Mouse (Mus musculus): Measurements from ENCODE around the gene Cpa4.

The Cpa4 gene

DNA sequence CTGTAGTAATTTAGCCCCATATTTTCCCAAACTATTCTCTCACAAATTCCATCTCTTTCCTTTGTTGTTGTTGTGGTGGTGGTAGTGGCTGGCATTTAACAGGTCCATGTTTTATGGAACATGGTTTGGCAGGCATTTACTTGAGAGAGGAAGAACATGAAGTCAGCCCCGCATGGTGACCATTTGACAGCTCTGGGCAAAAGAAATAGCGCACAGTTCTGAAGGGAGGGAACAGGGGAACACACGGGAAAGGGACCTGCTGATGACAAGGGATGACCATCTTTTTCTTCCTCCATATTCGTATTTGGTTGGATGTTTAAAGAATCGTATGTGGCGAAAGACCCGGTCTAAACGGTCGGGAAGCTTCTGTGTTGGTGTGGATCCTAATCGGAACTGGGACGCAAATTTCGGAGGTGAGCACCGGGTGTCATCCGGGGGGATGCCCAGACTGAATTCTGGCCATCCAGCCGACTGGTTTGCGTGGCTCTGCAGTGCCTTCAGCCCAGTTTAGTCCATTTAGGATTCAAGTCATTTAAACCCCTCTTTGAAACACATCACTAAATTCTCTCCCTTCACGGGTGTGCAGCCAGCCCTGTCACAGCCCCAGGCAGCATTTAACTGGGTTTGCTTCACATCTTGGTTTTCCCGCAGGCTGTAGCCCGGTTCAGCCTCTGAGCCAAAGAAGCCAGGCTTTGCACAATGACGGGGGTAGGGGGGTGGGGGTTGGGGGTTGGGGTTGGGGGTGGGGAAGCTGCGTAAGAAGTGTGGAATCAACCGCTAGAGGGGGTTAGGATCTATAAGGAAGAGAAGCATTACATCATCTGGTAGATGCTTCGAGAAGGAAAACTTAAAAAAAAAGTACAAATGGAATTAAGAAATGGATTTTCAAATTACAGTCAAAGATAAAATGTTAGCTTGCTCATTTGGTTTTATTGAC is 16.3 kb upstream of the Cpa4 start:
- DNase-seq (ENCODE audit: low read depth, low spot score): no peak

DNA sequence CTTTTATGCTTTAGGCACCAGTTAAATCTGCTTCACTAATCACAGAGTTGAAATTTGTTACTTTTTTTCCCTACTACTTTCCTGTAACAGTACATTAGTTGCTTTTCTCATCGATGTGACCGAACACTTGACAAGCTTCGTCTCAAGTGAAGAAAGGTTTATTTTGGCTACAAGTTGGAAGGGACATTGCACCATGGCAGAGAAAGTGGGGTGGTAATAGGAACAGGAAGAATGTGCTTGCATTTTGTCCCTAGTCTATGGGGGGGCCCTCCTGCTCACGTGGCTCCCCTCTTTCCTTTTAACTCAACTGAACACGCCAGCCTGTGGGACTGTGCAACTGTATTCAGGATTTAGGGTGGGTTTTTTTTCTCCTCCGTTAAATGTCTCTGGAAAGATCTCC is 15.5 kb upstream of the Cpa4 start:
- DNase-seq (ENCODE audit: low read depth, low spot score): no peak

DNA sequence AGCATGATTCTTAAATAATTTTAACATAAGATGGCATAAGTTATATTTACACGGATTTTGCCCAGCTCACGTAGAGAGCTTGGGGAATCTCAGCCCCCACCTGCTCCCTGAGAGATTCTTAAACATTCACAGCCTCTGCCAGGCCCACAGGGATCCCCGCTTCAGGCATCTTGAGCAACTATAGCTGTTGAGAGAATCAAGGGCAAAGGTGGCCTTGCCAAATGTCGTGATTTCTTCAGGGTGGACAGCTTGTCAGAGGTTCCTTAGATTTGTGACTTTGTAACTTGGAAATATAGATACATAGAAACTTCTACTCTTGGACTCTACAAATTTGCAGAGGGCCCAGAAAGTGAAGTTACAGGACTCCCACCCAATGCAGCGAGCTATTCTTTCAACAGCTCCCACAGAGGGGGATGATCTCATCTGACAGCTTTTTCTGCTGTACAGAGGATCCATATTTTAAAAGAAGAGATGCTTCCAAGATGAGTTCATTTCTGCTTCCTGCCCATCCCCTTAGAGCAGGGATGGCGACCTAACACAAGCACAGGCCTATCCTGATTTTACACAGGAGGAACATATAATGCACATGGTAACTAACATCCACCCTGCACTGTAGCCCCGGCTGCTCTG is 14.7 kb upstream of the Cpa4 start:
- no peak for DNase-seq (ENCODE audit: low read depth, low spot score)

GRCm38 (mm10) chr6:30554092-30554491 is 14.1 kb upstream of the Cpa4 start:
- no peak for DNase-seq (ENCODE audit: low read depth, low spot score)

- DNase-seq (ENCODE audit: low read depth, low spot score): no peak
Measured at GRCm38 (mm10) chr6:30554621-30555170, 13.5 kb upstream of the Cpa4 start.

- no peak for DNase-seq (ENCODE audit: low read depth, low spot score)
Measured at GRCm38 (mm10) chr6:30556080-30556479, 12.1 kb upstream of the Cpa4 start.

GRCm38 (mm10) chr6:30559726-30560125 is 8.4 kb upstream of the Cpa4 start:
- DNase-seq (ENCODE audit: low read depth, low spot score): no peak

DNA sequence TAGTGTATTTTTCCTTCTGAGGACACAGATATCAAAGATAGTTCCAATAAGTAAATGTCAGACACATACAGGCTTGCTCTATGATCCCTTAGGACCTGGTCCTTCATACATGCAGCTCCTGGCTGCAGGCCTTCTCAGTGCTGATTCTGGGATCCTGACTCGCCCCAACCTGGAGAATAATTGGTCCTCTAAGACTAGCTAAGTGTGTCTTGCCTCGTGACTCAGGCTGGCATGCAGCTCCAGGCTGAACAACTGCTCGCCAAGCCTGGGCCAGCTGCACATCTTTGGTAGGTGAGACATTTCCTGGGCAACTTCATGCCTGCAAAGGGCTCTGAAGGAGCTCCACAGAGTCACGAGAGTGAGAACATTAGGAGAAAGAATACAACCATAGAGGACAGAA is 6.0 kb upstream of the Cpa4 start:
- DNase-seq (ENCODE audit: low read depth, low spot score): no peak

- DNase-seq (ENCODE audit: low read depth, low spot score): no peak
Measured at GRCm38 (mm10) chr6:30563575-30563974, 4.6 kb upstream of the Cpa4 start.

DNA sequence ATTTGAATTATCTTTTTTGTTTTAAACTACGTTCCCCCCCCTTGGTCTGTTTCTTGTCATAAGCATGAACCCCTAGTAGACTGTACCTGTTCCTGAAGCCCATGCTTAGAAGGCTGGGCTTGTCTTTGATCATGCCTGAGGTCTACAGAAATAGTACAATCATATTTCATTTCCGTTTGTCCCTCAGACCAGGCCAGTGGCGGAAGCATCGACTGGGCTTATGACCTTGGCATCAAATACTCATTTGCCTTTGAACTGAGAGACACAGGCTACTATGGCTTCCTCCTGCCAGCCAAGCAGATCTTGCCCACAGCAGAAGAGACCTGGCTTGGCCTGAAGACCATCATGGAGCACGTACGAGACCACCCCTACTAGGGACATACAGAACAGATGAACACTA is 4.1 kb upstream of the Cpa4 start:
- no peak for DNase-seq (ENCODE audit: low read depth, low spot score)

DNA sequence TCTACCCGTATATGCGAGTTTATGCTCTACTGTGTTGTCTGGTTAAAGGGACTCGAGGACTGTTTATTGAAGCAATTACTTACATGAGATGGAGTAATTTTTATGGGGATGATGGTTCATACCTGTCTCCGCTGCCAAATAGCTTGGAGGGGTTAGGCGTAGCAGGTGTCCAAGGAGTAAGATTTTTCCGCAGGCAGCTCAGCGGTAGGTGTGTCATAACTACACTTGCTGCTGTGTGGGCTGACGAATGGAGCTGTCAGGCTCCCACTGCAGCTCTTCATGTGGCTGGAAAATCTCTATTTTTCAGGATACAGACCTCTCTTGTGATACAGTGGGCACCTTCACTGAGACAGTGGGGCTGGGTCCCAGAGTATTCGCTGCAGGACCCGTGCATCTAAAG is 1.2 kb downstream of the Cpa4 start:
- DNase-seq (ENCODE audit: low read depth, low spot score): no peak

- no peak for DNase-seq (ENCODE audit: low read depth, low spot score)
Measured at GRCm38 (mm10) chr6:30570012-30570411, 1.8 kb downstream of the Cpa4 start.

DNA sequence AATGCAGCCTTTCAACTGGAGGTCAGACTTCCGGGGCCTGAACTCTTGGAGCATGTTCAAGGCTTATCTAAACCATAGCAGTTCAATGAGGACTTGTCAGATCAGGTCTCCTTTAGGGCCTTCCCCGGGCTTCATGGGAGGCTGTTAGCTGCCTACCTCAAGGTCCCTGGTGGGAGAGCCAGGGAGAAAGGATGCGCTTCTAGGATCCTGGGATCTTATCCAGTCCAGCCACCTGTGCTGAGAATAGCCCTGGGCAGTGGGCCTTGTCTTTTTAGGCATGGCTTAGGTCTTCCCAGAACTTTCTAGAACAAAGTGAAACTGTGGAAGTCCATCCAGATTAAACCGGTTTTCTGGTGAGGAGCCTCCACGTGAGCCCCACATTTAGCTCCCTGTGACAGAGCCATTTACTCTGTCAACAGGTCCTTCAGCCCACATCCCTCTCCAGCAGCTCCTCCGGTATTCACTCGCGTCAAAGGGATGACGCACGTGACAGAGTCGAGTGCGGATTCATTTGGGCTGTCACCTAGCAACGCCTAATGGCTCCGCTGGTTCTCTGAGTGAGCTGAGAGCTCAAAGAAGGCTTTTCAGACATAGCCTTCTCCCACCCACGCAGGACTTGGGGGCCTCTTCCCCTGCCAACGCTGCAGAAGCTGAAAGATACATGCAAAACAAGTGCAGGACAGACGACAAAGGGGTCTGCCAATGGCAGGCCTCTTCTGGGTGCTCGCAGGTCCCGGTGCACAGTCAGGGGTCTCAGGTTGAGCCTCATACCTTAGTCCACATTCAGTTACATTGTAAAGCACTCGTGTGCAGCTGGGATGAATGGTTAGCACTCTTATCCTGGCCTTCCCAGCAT is 4.5 kb downstream of the Cpa4 start:
- DNase-seq (ENCODE audit: low read depth, low spot score): no peak

DNA sequence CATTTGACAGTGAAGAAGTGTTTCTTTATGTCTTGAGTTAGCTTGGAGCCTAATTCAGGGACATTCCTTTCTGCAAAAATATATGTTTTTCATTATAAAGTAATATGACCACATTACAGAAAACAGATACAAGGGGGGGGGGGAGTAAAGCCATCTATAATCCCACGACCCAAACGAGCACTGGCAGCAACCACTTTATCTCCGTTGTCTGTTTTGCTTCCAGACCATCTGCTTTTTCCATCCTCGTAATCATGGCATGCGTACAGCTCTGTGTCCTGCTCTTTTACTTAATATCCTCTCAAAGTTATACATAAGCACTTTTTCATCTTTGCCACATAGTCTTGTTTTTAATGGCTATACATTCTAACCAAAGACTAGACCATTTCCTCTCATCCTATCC is 5.2 kb downstream of the Cpa4 start:
- no peak for DNase-seq (ENCODE audit: low read depth, low spot score)

- no peak for DNase-seq (ENCODE audit: low read depth, low spot score)
Measured at GRCm38 (mm10) chr6:30574945-30575344, 6.8 kb downstream of the Cpa4 start.

DNA sequence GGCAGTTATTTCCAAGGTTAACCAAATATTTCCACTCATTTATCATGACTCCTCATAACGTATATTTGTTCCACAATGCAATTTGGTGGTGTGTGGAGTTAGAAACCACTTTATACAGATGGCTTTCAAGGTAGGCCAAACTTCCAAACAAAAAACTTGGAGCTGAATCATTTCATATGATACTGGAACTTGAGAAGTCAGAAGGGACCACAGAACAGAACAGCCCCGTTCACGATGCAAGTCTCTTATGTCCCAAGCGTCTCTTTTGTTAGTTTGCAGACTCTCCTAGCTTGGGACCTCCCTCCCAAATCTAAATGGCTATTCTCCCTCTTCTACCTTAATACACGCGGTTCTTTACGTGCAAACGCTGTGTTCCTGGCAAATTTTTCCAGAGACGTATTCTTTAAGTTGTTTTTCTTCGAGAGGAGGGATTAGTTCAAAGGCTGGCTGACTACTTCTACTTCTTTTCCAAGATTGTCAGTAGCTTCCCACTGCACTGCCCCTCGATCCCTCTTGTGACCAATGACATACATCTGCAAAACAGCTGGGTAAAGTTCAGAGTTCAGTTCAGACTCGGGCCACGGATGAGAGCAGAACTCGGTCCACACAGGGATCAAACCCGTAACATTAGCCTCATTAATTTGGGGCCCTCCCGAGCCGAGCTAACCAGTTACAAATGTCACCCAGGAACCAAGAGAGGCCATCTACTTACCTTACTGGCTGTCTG is 8.5 kb downstream of the Cpa4 start:
- DNase-seq (ENCODE audit: low read depth, low spot score): no peak

DNA sequence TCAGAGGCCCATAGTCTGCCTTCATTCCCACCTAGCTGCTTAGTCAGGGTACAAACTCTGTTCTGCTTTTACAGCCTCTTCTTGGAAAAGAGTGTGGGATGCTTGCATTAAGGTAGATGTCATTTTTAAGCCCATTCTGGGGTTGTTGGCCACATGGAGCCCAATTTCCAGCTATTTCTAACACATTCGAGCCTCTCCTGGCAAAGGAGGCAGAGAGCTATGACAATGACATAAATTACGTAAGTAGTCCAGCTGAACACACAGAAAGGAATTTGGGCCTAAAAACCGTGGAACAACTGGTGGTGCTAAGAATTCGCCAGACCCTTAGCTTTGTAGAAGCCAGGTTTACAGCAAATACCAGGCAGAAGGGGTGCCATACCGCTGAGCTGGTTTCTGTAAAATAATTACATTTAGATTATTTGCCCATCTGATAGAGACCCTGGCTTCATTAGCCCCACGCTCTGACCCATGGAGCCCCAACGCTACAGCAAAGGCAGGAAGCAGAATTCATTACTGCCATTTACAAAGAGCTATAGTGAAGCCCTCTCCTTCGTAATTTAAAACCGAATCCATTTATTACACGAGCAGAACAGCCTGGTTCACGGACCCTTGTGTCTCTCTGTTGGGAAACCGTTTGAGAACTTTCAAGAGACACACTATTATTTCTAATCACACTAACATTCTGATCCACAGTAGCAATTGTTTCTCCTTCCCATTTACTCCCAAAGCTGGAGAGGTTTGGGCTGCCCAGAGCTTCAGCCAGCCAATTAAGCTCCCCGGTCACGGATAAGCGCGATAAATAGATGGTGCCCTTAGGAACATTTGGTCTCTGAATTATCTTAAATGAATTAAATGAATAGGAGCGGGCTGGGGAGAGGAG is 12.0 kb downstream of the Cpa4 start:
- no peak for DNase-seq (ENCODE audit: low read depth, low spot score)

GRCm38 (mm10) chr6:30580841-30581176 is 12.6 kb downstream of the Cpa4 start:
- no peak for DNase-seq (ENCODE audit: low read depth, low spot score)

GRCm38 (mm10) chr6:30586886-30587442 is 18.8 kb downstream of the Cpa4 start:
- DNase-seq (ENCODE audit: low read depth, low spot score): no peak

GRCm38 (mm10) chr6:30589819-30590218 is 21.6 kb downstream of the Cpa4 start:
- no peak for DNase-seq (ENCODE audit: low read depth, low spot score)

Measured in WW6 (cell line).